Mouse (Mus musculus) ovary, adult 18-20 months (tissue): ENCODE measurements around the gene Kitl.

ENCODE experiments used
- DNase-seq: peaks from one replicate; pipeline ENCODE4 v3.0.0; 2022; ENCODE audit warnings: low spot score, mixed read lengths

Kitl gene

GRCm38 (mm10) chr10:100015370-100016325 lies at the start of gene Kitl:
Gene Kitl (plus strand): TSS chr10:100015630.
- peak; percentile 83 for DNase-seq

- no peak for DNase-seq
Observed at GRCm38 (mm10) chr10:99972866-99973265, 42.6 kb upstream of the Kitl start.

GRCm38 (mm10) chr10:99980096-99980495 lies 35.3 kb upstream of the Kitl start:
- no peak for DNase-seq

- no peak for DNase-seq
Observed at GRCm38 (mm10) chr10:99980916-99981315, 34.5 kb upstream of the Kitl start.

GRCm38 (mm10) chr10:99981887-99982286 lies 33.5 kb upstream of the Kitl start:
- no peak for DNase-seq

GRCm38 (mm10) chr10:99986745-99987144 lies 28.7 kb upstream of the Kitl start:
- DNase-seq = no peak

GRCm38 (mm10) chr10:99989758-99990157 lies 25.7 kb upstream of the Kitl start:
- DNase-seq = no peak

- DNase-seq = no peak
Observed at GRCm38 (mm10) chr10:99992121-99992520, 23.3 kb upstream of the Kitl start.

GRCm38 (mm10) chr10:100001452-100001851 lies 14.0 kb upstream of the Kitl start:
- no peak for DNase-seq

- no peak for DNase-seq
Observed at GRCm38 (mm10) chr10:100003797-100004196, 11.6 kb upstream of the Kitl start.

GRCm38 (mm10) chr10:100009681-100010080 lies 5.7 kb upstream of the Kitl start:
- no peak for DNase-seq

GRCm38 (mm10) chr10:100010291-100010690 lies 5.1 kb upstream of the Kitl start:
- no peak for DNase-seq

- DNase-seq = no peak
Observed at GRCm38 (mm10) chr10:100014096-100014495, 1.3 kb upstream of the Kitl start.

- DNase-seq = peak; percentile 38
Observed at GRCm38 (mm10) chr10:100016326-100016709, 888 bp downstream of the Kitl start.

GRCm38 (mm10) chr10:100016941-100017770 lies 1.7 kb downstream of the Kitl start:
- no peak for DNase-seq

- no peak for DNase-seq
Observed at GRCm38 (mm10) chr10:100017771-100018070, 2.3 kb downstream of the Kitl start.

GRCm38 (mm10) chr10:100018493-100018892 lies 3.1 kb downstream of the Kitl start:
- no peak for DNase-seq

GRCm38 (mm10) chr10:100019246-100020195 lies 4.1 kb downstream of the Kitl start:
- no peak for DNase-seq

GRCm38 (mm10) chr10:100022090-100022834 lies 6.8 kb downstream of the Kitl start:
- no peak for DNase-seq

- DNase-seq = no peak
Observed at GRCm38 (mm10) chr10:100022835-100023093, 7.3 kb downstream of the Kitl start.

GRCm38 (mm10) chr10:100025665-100026064 lies 10.2 kb downstream of the Kitl start:
- no peak for DNase-seq
